8 mouse cellular contexts compared by ENCODE assay signal in the genomic region with DNA sequence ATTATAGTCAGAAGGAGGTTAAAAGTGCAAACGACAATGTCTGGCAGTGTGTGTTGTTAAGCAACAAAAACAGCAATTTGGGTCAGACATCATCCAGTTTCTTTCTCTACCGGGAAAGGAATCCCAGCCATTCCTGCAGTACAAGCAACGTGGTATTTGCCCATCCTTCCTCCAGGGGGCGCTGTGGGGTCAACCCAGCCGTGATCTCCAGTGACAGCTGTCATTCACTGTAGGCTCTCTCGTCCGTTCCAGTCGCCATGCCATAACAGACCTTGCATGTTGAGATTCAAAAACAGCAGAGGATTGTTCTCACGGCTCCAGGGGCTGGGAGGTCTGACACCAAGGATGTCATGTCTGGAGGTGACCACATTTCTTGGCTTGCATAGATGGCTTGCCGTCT.
A peak's percentile ranks its signal among the peaks of the same experiment; 100 is the strongest.
DNase-seq lines count a peak whose midpoint lies in the region; ATAC-seq and TF ChIP-seq lines count a peak whose summit lies in the region.

No protein-coding gene starts in this region.

- no peaks in the 10 kb centered on the region for H3K36me3 ChIP-seq in heart, embryonic 10.5 days
- no peaks in the 10 kb centered on the region for H3K36me3 ChIP-seq in spleen, adult 2 months (ENCODE audit: control insufficient read depth, insufficient read depth, low read length)

- no peaks in the 10 kb centered on the region for H3K27me3 ChIP-seq in heart, embryonic 10.5 days (ENCODE audit: insufficient read depth, poor library complexity, severe bottlenecking)
- no peaks in the 10 kb centered on the region for H3K27me3 ChIP-seq in spleen, adult 2 months (ENCODE audit: control insufficient read depth, insufficient read depth, low read length)

- no peaks in the 10 kb centered on the region for H3K9me3 ChIP-seq in heart, embryonic 10.5 days

- intact Hi-C loops in heart, postnatal 14 days (cut with DNase I) = no loop called here

- peaks cover 7% of the 10 kb centered on the region; the same call in 1 of the 2 replicates for H3K4me1 ChIP-seq in heart, embryonic 10.5 days
- H3K4me1 ChIP-seq in spleen, adult 2 months (ENCODE audit: control insufficient read depth, insufficient read depth, insufficient read length) = no peaks in the 10 kb centered on the region

- peak; percentile 44; the same call in 1 of the 2 replicates for TF ChIP-seq CTCF in spleen, adult 2 months (IDR thresholded peaks at IDR 0.05; ENCODE audit: extremely low read depth, insufficient read depth, insufficient read length, insufficient replicate concordance)

- TF ChIP-seq POLR2A in spleen, adult 2 months (IDR thresholded peaks at IDR 0.05; ENCODE audit: low read depth, low read length) = no peak

- ATAC-seq in erythroid progenitor cell, adult 5-6 weeks (replicated peaks; ENCODE audit: low FRiP score, poor library complexity, severe bottlenecking) = peak; percentile 78
- ATAC-seq in megakaryocyte, adult 5-6 weeks (ENCODE audit: poor library complexity, severe bottlenecking) = peak; percentile 76
- no peak for ATAC-seq in activated CD4-positive, CD25-positive, alpha-beta regulatory T cell, adult 4 months

- DNase-seq in heart, postnatal 14 days = peak; percentile 20 to 39
- no peak for DNase-seq in heart, embryonic 10.5 days (ENCODE audit: low spot score)
- peak in 1 of 2 experiments; percentile 4 for DNase-seq in spleen, adult 2 months (ENCODE audit: low read depth in 1 of 2, low spot score in 2 of 2)
- DNase-seq in spleen, postnatal 36 days (ENCODE audit: low spot score in 2 of 2) = no peak
- no peak for DNase-seq in ovary, postnatal 14 days (ENCODE audit: low spot score)

- WGBS in heart, embryonic 10.5 days = 45% methylated on average over 10 of the region's 10 CpGs
- 62% methylated on average over 10 of the region's 10 CpGs for WGBS in spleen, adult 2 months

- H3K27ac ChIP-seq in heart, embryonic 10.5 days = no peak overlapping the region
- H3K27ac ChIP-seq in spleen, adult 2 months (ENCODE audit: insufficient read depth, low read length) = no peak overlapping the region

- no peak overlapping the region for H3K4me3 ChIP-seq in heart, embryonic 10.5 days
- no peak overlapping the region for H3K4me3 ChIP-seq in spleen, adult 2 months (ENCODE audit: extremely low read depth, insufficient read depth, insufficient read length)

Comparison
In these comparisons a context has a peak if more than half of its experiments do, and no peak if none do; other contexts are left out.
1. DNase-seq: peak in heart, postnatal 14 days (2 of 2); none in heart, embryonic 10.5 days (single experiment), spleen, postnatal 36 days (0 of 2) and ovary, postnatal 14 days (single experiment).